Mouse (Mus musculus): ENCODE data around the gene Col4a4. TPM values are rescaled to one million over a fixed set of nuclear protein-coding genes. Genes with fewer than 3 reads are reported as not detected.

Col4a4 gene
- 10 to 100 TPM in 1 of 2 experiments, 1 to 10 TPM in 1; 8.9 to 10.6 TPM for total RNA-seq (2021)

GRCm38 (mm10) chr1:82586713-82587399 lies at the start of gene Col4a4, which contains the start of gene Col4a3:
Col4a4 (minus strand) TSS chr1:82586849.
Col4a3 (plus strand) TSS chr1:82586921.
- DNase-seq, result peak; percentile 71 to 76
- intact Hi-C loops (cut with DNase I), result no loop called here

GRCm38 (mm10) chr1:82636321-82636720 lies 49.7 kb upstream of the Col4a4 start:
- DNase-seq, result peak in 1 of 2 experiments; percentile 36
- intact Hi-C loops (cut with DNase I), result no loop called here

- intact Hi-C loops (cut with DNase I), result no loop called here
- no peak for DNase-seq
These were observed 48.6 kb upstream of the Col4a4 start for GRCm38 (mm10) chr1:82635254-82635620.

- DNase-seq, result peak; percentile 79
- intact Hi-C loops (cut with DNase I), result no loop called here
These were observed 48.0 kb upstream of the Col4a4 start for GRCm38 (mm10) chr1:82634545-82635253.

- intact Hi-C loops (cut with DNase I), result no loop called here
- DNase-seq, result no peak
These were observed 44.6 kb upstream of the Col4a4 start for GRCm38 (mm10) chr1:82631169-82631792.

- intact Hi-C loops (cut with DNase I), result no loop called here
- DNase-seq, result no peak
These were observed 42.8 kb upstream of the Col4a4 start for GRCm38 (mm10) chr1:82629495-82629894.

GRCm38 (mm10) chr1:82627652-82628051 lies 41.0 kb upstream of the Col4a4 start:
- no peak for DNase-seq
- intact Hi-C loops (cut with DNase I), result no loop called here

- DNase-seq, result no peak
These were observed 38.8 kb upstream of the Col4a4 start for GRCm38 (mm10) chr1:82625474-82625873.

GRCm38 (mm10) chr1:82624934-82625333 lies 38.3 kb upstream of the Col4a4 start:
- no peak for DNase-seq

More at GRCm38 (mm10) chr1:82625474-82625873, 38.8 kb upstream of the Col4a4 start:
- intact Hi-C loops (cut with DNase I), result no loop called here

GRCm38 (mm10) chr1:82619981-82620380 lies 33.3 kb upstream of the Col4a4 start:
- DNase-seq, result no peak
- intact Hi-C loops (cut with DNase I), result no loop called here

More at GRCm38 (mm10) chr1:82624934-82625333, 38.3 kb upstream of the Col4a4 start:
- intact Hi-C loops (cut with DNase I), result no loop called here

GRCm38 (mm10) chr1:82618592-82618991 lies 31.9 kb upstream of the Col4a4 start:
- intact Hi-C loops (cut with DNase I), result no loop called here
- no peak for DNase-seq

GRCm38 (mm10) chr1:82618001-82618400 lies 31.4 kb upstream of the Col4a4 start:
- intact Hi-C loops (cut with DNase I), result no loop called here
- DNase-seq, result no peak

- DNase-seq, result no peak
- intact Hi-C loops (cut with DNase I), result no loop called here
These were observed 25.5 kb upstream of the Col4a4 start for GRCm38 (mm10) chr1:82612061-82612660.

GRCm38 (mm10) chr1:82608646-82609262 lies 22.1 kb upstream of the Col4a4 start:
- peak; percentile 22 to 37 for DNase-seq
- intact Hi-C loops (cut with DNase I), result no loop called here

GRCm38 (mm10) chr1:82605856-82606255 lies 19.2 kb upstream of the Col4a4 start:
- intact Hi-C loops (cut with DNase I), result no loop called here

GRCm38 (mm10) chr1:82605347-82605746 lies 18.7 kb upstream of the Col4a4 start:
- intact Hi-C loops (cut with DNase I), result no loop called here

More at GRCm38 (mm10) chr1:82605856-82606255, 19.2 kb upstream of the Col4a4 start:
- no peak for DNase-seq

GRCm38 (mm10) chr1:82603198-82603950 lies 16.7 kb upstream of the Col4a4 start:
- no peak for DNase-seq

More at GRCm38 (mm10) chr1:82605347-82605746, 18.7 kb upstream of the Col4a4 start:
- no peak for DNase-seq

GRCm38 (mm10) chr1:82596864-82597596 lies 10.4 kb upstream of the Col4a4 start:
- peak; percentile 65 to 72 for DNase-seq
- intact Hi-C loops (cut with DNase I), result no loop called here

More at GRCm38 (mm10) chr1:82603198-82603950, 16.7 kb upstream of the Col4a4 start:
- intact Hi-C loops (cut with DNase I), result no loop called here

GRCm38 (mm10) chr1:82590266-82590665 lies 3.6 kb upstream of the Col4a4 start:
- intact Hi-C loops (cut with DNase I), result no loop called here
- DNase-seq, result no peak

All from heart, postnatal 10 days (tissue).